In the genomic region with DNA sequence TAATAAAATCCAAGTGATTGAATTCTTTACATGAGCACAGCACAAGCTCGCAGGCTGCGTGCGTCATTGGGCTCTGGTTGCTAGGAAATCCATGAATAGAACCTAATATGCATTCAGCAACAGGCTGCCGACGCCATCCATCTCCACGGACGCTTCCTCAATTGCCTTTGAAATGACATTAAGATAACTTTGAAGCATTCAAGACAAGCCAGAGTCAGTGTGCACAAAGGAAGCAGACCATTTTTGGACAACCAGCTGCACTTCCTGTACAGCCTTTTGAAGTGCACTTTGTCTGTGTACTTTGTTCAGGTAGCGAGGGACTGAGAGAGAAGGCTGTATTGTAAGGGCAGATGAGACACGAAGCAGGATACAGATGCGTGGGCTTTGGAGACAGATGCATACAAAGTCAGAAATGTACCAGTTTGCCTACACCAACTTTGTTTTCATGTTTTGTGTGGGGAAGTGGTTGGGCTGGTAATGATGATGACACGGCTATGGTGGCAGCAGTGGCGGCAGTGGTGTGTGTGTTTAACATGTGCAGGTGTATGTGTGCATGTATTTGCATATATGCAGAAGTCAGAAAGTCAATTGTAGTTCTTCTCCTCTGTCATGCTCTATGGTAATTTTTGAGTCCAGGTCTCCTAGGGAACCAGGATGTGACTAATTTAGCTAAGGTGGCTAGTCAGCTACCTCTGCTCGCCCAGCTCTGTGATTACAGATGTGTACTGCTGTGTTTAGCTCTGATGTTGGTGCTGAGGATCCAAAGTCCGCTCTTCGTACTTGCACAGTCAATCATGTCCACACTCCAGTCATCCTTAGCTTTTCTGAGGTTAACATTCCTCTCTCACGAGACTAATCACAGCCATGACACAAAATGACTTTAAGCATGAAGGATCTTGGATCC, we compare ENCODE assay signal across 7 mouse cellular contexts.
DNase-seq lines count a peak whose midpoint lies in the region; ATAC-seq and TF ChIP-seq lines count a peak whose summit lies in the region.

No protein-coding gene starts in this region.

- no peak for TF ChIP-seq EP300 in lung, postnatal 0 days (IDR thresholded peaks at IDR 0.05)

- no peak overlapping the region for H3K27ac ChIP-seq in lung, embryonic 16.5 days (ENCODE audit: low read length)
- H3K27ac ChIP-seq in lung, postnatal 0 days (ENCODE audit: low read length), result no peak overlapping the region
- H3K27ac ChIP-seq in hindbrain, embryonic 13.5 days, result no peak overlapping the region
- H3K27ac ChIP-seq in midbrain, embryonic 11.5 days (ENCODE audit: low read depth, low read length), result no peak overlapping the region

- peak overlapping the region; percentile 10; the same call in 1 of the 2 replicates for H3K4me2 ChIP-seq in lung, embryonic 16.5 days (ENCODE audit: low read depth, low read length)
- no peak overlapping the region for H3K4me2 ChIP-seq in lung, postnatal 0 days (replicated peaks; ENCODE audit: low read depth, low read length)
- peak overlapping the region; percentile 35 for H3K4me2 ChIP-seq in hindbrain, embryonic 13.5 days
- no peak overlapping the region for H3K4me2 ChIP-seq in midbrain, embryonic 11.5 days

- WGBS in lung, embryonic 16.5 days, result 41% methylated on average over 16 of the region's 16 CpGs
- WGBS in lung, postnatal 0 days, result 37% methylated on average over 16 of the region's 16 CpGs
- 29% methylated on average over 16 of the region's 16 CpGs for WGBS in hindbrain, embryonic 13.5 days
- 54% methylated on average over 16 of the region's 16 CpGs for WGBS in midbrain, embryonic 11.5 days

- DNase-seq in lung, postnatal 0 days (ENCODE audit: low spot score), result no peak
- DNase-seq in midbrain, embryonic 11.5 days (ENCODE audit: low spot score, missing footprints), result peak; percentile 80
- DNase-seq in thymus, postnatal 25 days, result peak; percentile 31
- DNase-seq in urinary bladder, adult 18-20 months (ENCODE audit: low spot score in 2 of 2), result no peak
- no peak for DNase-seq in cerebellum, postnatal 10 days

- no peak for ATAC-seq in lung, embryonic 16.5 days (ENCODE audit: low read depth)
- ATAC-seq in lung, postnatal 0 days, result no peak
- ATAC-seq in hindbrain, embryonic 13.5 days (ENCODE audit: low FRiP score), result peak; percentile 43; the same call in 1 of the 2 replicates
- peak; percentile 68 for ATAC-seq in midbrain, embryonic 11.5 days (ENCODE audit: low FRiP score)

- no peaks in the 10 kb centered on the region for H3K27me3 ChIP-seq in lung, embryonic 16.5 days (ENCODE audit: control insufficient read depth, insufficient read depth, low read depth, low read length)
- no peaks in the 10 kb centered on the region for H3K27me3 ChIP-seq in lung, postnatal 0 days (replicated peaks; ENCODE audit: insufficient read depth, low read length)
- no peaks in the 10 kb centered on the region for H3K27me3 ChIP-seq in hindbrain, embryonic 13.5 days
- H3K27me3 ChIP-seq in midbrain, embryonic 11.5 days (ENCODE audit: control insufficient read depth, insufficient read depth, low read length), result no peaks in the 10 kb centered on the region

- no peak for TF ChIP-seq CTCF in lung, postnatal 0 days (IDR thresholded peaks at IDR 0.05)

- H3K9ac ChIP-seq in lung, embryonic 16.5 days (ENCODE audit: low read length), result no peak overlapping the region
- no peak overlapping the region for H3K9ac ChIP-seq in lung, postnatal 0 days (replicated peaks; ENCODE audit: low read depth)
- H3K9ac ChIP-seq in hindbrain, embryonic 13.5 days, result no peak overlapping the region
- H3K9ac ChIP-seq in midbrain, embryonic 11.5 days (ENCODE audit: low read length), result no peak overlapping the region

- no peaks in the 10 kb centered on the region for H3K9me3 ChIP-seq in lung, embryonic 16.5 days (ENCODE audit: control insufficient read depth, low read length)
- H3K9me3 ChIP-seq in lung, postnatal 0 days (ENCODE audit: low read length), result no peaks in the 10 kb centered on the region
- no peaks in the 10 kb centered on the region for H3K9me3 ChIP-seq in hindbrain, embryonic 13.5 days
- H3K9me3 ChIP-seq in midbrain, embryonic 11.5 days (ENCODE audit: control insufficient read depth, low read length), result no peaks in the 10 kb centered on the region

- H3K36me3 ChIP-seq in lung, embryonic 16.5 days (ENCODE audit: control insufficient read depth, insufficient read depth, low read length), result no peaks in the 10 kb centered on the region
- no peaks in the 10 kb centered on the region for H3K36me3 ChIP-seq in lung, postnatal 0 days (ENCODE audit: insufficient read depth, low read length)
- no peaks in the 10 kb centered on the region for H3K36me3 ChIP-seq in hindbrain, embryonic 13.5 days
- no peaks in the 10 kb centered on the region for H3K36me3 ChIP-seq in midbrain, embryonic 11.5 days (ENCODE audit: control insufficient read depth, insufficient read depth, low read length)

- H3K4me1 ChIP-seq in lung, embryonic 16.5 days (replicated peaks; ENCODE audit: control insufficient read depth, insufficient read depth, low read length), result peaks cover 9% of the 10 kb centered on the region; the same call in 1 of the 2 replicates
- H3K4me1 ChIP-seq in lung, postnatal 0 days (ENCODE audit: insufficient read depth, low read depth, low read length), result no peaks in the 10 kb centered on the region
- peaks cover 10% of the 10 kb centered on the region for H3K4me1 ChIP-seq in hindbrain, embryonic 13.5 days (replicated peaks)
- H3K4me1 ChIP-seq in midbrain, embryonic 11.5 days (ENCODE audit: control insufficient read depth, insufficient read depth, low read length), result peaks cover 10% of the 10 kb centered on the region; the same call in 1 of the 2 replicates

- no peak overlapping the region for H3K4me3 ChIP-seq in lung, embryonic 16.5 days (ENCODE audit: low read length)
- no peak overlapping the region for H3K4me3 ChIP-seq in lung, postnatal 0 days (ENCODE audit: low read depth, low read length)
- H3K4me3 ChIP-seq in hindbrain, embryonic 13.5 days, result no peak overlapping the region
- H3K4me3 ChIP-seq in midbrain, embryonic 11.5 days (ENCODE audit: low read depth, low read length), result no peak overlapping the region

Comparison
In these comparisons a context has a peak if more than half of its experiments do, and no peak if none do; other contexts are left out.
1. H3K4me2 ChIP-seq: peak in lung, embryonic 16.5 days (single experiment) and hindbrain, embryonic 13.5 days (single experiment); none in lung, postnatal 0 days (single experiment) and midbrain, embryonic 11.5 days (single experiment).
2. ATAC-seq: peak in hindbrain, embryonic 13.5 days (single experiment) and midbrain, embryonic 11.5 days (single experiment); none in lung, embryonic 16.5 days (single experiment) and lung, postnatal 0 days (single experiment).
3. DNase-seq: peak in midbrain, embryonic 11.5 days (single experiment) and thymus, postnatal 25 days (single experiment); none in lung, postnatal 0 days (single experiment), urinary bladder, adult 18-20 months (0 of 2) and cerebellum, postnatal 10 days (0 of 2).